Mouse (Mus musculus) frontal cortex, postnatal 36 days (tissue): ENCODE measurements at regions not wholly inside any gene's neighbourhood (a gene's known extent, or its start where the extent isn't known, plus 50 kb on each side); places are given as distances from the start of the nearest gene placed in this dataset.

Experiments used
- DNase-seq, 2 experiments: peaks; one replicate each; pipeline ENCODE4 v3.0.0; 2022; ENCODE audit warnings: low spot score in 2 of 2

DNA sequence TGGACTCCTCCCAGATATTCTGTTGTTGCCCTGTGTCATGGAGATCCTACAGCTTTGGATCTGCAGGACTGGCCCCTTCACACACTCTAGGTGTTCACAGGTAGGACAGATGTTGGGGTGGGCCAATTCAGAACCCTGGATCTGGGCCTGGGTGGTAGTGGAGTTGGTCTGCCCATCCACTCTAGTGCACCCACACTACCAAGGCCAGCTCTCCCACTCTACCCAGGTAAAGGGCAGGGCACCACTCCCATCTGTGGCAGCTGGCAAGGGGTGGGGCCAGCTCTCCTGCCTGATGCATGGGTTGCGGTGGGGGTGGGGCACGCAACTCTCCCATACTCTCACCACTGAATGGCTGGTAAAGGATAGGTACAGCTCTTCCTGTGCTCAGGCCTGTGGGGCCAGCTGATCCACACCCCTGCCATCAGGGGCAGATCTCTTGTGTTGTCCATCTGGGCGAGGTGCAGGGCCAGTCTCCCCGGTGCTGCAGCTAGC lies 76.5 kb downstream of the Gja1 start:
- DNase-seq, result no peak

DNA sequence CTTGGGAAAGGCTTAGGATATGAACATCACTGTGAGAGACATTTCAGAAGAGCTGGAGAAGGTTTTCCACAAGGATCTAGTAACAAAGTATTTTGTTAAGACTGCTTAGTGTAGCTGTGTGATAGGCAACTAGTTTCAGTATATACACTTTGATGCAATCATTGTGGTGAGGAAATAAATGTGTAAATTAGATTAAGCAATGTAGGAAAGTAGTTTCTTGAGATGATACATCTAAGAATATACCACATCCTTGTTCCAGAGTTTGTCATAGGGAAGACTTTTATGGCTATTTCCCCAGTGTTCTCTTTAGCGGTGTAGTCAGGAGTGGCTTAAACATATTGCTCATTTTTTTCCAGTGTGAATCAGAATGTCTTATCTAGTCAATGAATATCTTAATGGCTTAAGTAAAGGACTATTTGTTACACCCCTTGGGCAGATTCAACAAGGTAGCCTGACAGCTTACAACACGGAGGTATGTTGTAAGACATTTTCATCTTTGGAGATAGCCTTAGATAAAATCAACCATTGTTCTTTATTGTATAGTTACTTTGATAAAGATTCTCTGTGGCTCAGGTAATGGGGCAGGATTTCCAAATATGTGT lies 78.8 kb downstream of the Gja1 start:
- no peak for DNase-seq

DNA sequence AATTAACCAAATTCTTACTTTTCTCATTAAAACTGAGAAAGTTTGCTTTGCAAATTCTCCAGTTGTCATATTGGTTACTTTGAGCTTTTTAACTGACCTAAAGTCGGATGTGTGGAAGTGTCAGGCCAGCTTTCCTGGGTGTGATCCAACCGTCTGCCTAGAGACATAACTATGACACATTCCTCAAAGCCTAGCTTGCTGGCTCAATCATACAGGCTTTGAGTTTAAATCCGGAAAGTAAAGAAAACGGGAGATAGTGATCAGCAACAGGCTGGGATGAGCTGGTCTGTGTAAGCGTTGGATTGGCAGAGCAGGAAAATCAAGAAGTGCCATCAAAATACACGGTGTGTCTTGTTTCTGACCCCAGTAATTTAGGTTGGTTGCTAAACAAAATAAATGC lies 91.4 kb downstream of the Gja1 start:
- DNase-seq, result no peak

DNA sequence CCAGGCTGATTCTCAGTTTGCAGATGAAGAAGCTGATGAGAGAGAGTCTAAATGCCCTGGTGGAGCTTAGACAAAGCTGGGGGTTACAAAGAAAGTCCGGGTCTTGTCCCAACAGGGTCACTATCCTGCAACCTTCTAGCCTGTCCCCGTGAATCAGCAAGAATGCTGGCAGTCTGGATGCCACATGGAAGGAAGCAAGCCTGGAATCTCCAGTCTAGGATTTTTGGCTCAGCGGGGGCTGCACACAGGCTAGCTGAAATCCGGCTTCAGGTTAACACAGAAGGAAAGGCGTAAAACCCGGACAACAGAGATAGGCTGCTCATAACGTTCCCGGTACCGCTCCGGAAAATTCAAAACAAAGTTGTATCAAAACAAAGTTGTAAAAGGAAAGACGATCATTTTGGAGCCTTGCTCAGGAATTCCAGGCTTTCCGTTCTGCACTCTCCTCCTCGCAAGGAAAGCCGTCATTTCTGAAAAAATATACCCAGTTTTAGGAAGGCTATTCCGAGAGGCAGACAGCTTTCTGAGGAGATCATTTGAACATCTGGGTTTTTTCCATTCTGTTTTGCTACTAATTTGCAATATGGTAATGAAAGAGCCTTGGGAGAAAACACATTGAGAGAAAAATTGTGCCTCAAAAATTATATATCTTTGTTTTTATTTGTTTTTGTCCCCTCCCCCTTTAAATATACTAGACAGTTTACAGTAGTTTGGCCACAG lies 92.0 kb downstream of the Gja1 start:
- peak; percentile 11 to 13 for DNase-seq

DNA sequence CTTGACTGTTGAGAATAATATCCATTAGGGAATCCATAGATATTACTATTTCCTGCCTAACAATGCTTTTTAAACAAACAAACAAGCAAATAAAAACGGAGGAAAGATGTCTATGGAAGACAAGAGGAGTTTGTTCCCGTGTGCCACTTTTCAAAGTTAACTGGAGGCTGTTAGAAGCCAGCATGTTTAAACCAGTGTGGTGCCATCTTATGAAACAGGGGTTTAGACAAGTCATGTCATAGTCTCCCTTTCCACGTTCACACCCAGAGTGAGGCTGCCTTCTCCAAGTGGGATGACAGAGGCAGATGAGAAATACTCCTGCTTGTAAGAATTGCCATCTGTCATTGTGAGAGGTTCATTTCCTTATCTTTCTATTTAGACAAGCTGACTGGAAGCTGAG lies 92.8 kb downstream of the Gja1 start:
- no peak for DNase-seq

DNA sequence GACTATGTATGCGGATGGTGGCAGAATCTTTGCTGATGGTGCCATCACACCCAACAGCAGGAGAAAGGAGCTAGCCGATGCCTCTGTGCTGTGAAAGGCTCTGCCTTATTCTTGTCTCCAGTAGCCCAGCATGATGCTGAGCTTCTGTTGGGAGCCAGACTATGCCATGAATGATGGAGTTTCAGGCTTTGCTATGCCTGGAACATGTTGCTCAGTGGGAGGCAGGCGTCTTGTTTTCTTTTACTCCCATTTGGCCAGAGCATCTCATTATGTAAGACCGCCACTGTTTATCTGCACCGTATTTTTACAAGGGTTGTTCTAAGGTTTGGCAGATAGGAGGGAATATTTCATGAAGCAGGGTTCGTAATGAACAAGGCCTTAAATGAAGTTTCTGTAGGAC lies 97.8 kb downstream of the Gja1 start:
- DNase-seq, result no peak

DNA sequence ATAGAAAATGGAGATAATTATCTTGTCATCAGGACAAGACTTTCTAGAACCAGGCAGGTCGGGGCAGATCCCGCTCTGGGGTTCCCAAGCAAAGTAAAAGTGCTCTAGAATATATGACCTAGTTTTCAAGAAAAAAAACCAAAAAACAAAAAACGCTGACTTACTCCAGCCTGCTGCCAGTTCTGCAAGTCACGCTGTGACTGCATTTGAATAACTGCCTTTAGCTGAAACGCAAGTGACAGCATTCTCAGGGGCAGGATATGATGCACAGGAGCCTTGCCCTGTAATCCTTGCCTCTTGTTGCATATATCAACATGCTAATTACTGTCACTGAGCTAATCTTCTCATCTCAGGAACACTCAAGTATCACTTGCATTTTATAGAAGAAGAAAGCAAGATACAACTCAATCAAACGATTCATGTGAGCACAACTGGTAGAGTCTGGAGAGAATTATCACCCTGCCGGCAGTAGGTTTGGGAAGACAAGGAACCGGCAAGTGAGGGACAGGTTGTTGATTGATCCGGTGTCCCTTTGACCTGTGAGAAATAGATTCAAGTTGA lies 105.1 kb downstream of the Gja1 start:
- no peak for DNase-seq

DNA sequence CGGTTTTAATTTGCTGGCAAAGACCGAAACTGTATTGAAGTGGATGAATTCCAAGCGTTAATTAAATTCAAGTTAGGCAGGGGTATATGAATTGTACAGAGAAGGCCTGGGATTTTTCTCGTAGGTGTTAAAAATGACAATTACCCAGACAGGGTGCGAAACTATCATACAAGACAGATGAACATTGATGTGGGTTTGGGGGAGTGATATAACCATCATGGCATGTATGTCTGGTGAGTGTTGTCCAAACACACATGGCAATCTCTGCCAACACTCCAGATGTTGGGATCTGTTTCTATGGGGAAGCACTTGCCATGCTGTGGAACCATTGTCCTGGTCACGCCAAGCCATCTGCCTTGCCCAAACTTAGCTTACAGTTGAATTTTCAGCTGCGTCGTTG lies 107.8 kb downstream of the Gja1 start:
- DNase-seq, result no peak

DNA sequence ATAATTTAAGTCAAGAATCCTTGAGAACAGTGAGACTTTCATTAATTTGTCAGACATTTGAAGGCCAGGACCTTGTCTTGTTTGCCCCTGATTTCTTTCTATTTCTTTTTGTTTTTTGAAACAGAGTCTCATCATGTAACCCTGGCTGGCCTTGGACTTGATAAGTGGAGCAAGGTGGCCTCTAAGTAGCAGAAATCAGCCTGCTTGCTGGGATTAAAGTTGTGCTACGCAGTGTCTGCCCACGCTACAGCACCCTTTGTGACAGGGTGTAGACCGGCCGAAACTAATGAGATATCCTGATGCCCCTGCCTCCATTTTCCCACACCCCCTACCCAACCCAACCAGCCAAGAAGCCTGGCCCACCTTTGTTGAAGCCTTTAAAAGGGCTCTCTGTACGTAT lies 108.6 kb downstream of the Gja1 start:
- no peak for DNase-seq

DNA sequence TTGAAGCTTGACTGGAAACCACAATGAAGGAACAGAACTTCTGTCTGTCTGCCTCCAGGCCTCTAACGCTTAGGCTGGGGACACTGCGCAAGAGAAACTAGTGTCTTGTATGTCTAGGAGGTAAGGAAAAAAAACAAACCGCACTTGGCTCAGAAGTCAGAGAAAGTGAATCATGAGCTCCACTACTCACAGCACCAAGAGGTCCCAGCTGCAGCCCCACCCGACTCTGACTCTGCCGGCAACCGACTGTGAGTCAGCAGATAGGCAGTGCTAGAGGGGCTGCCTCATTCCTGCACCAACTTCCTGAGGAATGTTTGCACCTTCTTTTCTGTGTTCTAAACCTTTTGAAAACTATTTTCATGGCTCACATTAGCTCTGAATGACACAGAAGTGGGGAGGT lies 109.5 kb downstream of the Gja1 start:
- no peak for DNase-seq

DNA sequence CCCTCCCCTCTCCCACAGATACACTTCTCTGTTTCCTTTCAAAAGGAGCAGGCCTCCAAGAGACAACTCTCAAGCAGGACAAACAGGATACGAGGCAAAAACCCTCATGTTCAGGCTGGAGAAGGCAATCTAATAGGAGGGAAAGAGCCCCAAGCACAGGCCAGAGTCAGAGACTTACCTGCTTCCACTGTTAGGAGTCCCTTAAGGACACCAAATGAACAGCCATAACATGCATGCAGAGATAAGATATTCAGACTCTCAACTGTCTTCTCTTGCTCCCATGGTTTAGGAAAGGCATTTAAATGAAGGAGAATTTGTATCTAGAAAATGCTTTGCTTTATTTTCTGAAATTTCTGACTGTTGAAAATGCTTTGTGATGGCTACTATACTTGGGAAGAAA lies 116.3 kb downstream of the Gja1 start:
- no peak for DNase-seq

DNA sequence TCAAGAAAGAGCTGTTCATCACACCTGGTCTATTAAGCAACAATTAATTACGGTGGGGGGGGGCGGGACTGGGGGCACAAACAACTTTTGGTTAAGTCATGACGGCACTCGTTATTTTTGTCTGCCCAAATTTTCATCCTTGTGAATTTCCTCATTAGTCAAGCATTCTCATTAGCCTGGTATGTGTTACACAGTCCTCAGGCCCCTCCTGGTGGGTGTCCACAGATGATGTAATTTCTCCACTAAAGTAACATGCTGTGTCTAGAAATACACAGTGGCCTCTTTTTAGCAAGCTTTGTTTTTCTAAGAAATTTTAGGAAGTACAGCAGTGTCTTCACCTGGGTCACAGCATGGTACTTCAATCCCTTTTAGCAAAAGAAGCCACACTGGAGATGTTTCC lies 118.2 kb downstream of the Gja1 start:
- DNase-seq, result no peak

DNA sequence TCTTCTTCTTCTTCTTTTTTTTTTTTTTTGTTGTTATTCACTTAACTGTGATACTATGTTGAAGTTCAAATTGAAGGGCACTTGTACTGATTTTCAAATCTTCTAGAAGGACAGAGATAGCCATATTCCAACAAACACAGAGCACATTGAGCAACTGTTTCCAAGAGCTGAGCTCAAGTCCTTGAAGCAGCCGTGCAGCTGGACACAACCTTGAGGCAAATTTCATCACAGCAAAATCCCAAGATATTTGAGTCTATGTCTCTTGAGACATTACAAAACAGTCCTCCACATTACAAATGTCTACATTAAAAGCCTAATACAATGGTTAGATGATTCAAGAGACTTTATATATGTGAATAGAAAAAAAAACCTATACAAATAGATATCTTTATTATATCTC lies 141.9 kb downstream of the Gja1 start:
- no peak for DNase-seq

DNA sequence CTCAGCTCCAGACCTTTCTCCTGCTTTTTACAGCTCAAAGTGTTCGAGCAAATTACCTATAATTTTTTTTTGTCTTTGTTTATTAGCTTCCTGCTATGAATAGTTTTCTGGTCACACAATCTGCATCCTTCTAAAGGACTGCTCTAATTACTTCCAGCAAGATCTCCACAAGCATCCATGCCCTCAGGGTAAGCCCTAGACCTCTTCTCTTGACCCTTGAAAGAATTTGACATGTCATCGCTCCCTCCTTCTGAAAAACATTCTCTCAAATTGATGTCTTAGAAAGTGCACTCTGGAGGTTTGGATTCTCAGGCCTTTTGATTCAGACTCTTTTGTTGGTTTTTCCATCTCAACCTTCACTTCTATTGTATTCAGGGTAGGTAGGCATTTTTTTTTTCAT lies 148.7 kb downstream of the Gja1 start:
- DNase-seq, result no peak

DNA sequence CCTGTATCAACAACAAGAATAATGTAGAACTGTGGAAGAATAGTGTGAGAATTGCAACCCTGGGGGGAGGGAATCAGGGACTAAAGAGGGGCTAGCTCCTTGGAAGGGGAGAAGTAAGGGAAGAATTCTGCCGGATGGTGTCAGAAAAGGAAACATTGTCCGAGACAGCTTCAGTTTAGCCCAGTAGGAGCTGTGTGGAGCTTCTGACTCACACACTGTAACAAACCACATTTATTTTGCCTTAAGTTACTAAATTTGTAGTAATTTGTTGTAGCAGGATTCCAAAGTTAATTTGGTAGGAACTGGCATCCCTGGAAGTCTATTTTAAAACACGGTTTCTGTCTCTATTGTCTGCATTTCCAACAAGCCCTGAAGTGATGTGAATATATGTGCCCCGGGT lies 160.0 kb downstream of the Gja1 start:
- DNase-seq, result no peak

DNA sequence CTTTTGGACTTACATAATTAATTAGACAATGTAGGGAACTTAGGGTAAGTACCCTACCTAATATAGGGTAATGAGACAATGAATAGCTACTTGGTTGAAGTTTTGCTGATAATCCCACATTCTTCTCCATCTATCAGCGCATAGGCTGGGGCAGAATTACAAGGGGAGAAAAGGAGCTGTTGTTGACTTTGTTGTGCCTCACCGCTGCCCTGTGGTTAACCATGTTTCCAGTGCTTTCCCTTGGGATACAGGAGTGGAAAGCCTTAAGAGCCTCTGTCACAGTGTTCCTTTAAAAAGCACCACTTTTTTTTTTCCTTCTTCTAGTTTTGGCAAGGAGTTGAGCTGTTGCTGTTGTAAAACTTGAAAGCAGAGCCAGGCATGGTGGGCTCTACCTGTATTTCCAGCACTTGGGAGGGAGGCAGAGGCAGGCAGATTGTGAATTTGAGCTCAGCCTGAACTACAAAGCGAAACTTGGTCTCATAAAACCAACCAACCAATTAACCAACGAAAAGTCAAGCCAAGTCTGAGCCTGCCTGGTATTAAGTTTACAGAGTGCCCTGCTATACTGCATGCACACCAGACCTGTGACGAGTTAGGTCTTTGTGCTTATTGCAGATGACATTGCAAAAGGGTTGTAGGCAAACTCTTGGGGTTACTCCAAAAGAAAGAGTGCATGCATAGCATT lies 162.8 kb downstream of the Gja1 start:
- no peak for DNase-seq

DNA sequence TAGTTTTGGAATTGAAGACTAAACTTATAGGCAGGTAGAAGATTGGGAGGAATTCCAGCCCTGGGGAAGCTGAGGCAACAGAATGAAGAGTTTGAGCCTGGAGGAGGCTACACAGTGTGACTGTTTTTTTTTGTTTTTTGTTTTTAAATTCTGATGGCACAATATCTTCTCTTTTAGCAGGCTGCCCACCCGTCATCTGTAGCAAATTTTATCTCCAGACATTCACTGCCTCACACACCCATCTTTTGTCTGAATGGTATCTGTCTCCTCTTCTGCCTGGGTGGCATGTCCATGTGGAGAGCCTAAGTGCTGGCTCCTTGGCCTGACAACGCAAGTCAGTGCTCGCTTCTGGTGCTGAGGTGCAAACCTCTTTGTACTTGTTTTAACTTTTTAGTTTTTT lies 165.0 kb downstream of the Gja1 start:
- no peak for DNase-seq

DNA sequence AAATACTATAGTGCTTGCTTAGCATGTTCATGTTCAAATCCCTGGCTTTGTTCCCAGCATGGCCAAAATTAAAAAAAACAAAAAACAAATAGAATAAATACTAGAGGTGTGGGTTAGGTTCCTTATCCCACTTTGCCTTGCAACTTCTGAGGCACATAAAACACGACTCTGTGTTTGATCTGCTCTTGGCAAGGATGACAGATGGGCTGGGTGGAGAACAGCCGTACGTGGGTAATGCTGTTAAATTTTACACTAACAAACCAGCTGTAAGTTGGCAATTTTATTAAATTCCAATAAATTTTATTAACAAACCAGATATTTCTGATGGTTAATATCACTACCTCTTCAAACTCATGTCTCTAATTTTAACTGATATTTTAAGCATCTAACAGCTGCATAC lies 168.9 kb downstream of the Gja1 start:
- no peak for DNase-seq

DNA sequence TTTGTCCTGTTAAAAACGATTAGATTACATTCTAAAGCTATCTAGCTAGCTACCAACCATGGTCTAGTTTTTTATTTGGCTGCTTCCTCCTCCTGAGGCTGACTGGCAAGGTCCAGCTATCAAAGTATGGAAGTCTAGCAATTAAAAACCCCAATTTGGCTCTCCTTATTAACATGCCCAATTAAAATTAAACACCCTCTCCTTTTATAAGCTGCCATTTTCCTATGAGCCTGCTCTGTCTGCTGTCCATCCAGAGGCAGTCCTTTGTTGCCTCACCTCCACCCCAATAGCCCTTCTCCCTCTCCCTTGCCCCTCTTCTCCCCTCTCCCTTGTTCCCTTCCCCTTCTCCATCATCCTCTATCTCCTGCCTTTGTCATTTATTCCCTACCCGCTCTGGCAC lies 169.7 kb downstream of the Gja1 start:
- DNase-seq, result no peak

DNA sequence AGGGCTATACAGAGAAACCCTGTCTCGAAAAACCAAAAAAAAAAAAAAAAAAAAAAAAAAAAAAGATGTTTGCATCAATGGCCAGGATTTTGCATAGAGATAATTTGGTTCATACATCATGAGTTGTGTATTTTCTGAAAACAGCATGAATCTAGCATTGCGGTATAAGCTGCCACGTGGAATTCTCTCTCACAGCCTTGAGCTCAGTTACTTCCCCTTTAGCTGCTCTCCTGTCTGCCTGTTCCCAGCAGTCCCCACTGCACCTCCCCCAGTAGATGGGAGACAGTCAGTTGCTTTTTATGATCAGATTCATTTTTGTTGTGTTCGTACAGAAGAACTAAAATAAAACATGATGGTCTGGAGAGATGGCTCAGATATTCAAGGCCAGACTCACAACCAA lies 170.7 kb downstream of the Gja1 start:
- DNase-seq, result no peak

DNA sequence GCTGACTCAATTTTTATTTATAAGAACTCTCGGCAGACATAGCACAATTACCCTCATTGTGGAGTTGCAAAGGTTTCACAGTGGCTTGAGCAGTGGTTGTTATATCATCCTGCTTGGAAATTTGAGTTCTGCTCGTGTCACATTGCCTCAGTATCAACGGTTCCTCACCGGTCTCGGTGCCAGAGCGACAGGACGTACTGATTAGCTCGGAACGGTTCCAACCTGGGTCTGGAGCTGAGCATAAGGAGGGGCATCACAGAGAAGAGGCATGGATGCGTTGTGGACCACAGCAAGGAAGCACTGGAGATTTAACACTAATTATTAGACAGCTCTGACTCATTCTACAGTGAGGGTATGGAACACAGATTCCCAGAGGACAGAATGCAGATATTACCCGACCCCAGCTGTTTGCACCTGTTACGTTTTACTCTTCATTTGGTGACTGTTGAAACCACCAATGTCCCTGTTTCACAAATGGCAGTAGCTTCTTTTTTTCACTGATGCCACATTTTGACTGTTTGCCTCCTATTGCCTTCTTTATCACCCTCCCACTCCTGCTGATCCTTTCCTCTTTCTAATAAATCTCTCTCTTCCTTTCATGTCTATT lies 189.8 kb downstream of the Gja1 start:
- DNase-seq, result no peak

DNA sequence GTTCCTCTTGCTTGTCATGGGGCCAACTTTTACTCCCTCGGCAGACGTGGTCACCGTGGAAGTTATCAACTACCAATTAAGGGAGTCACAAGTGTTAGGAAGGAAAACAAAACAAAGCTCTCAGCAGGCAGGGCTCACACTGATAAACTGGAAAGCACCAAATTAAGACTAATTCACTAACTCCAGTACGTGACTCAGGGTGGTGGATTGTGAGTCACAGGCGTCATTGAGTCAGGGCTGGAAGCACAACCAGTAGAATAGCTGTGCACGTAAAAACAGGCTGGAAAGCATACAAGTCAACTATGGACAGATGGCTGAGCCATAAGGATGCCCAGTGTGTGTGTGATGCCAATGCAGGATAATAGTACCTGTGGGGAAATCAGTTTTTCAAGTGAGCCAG lies 204.9 kb downstream of the Gja1 start:
- peak; percentile 3 to 6 for DNase-seq

DNA sequence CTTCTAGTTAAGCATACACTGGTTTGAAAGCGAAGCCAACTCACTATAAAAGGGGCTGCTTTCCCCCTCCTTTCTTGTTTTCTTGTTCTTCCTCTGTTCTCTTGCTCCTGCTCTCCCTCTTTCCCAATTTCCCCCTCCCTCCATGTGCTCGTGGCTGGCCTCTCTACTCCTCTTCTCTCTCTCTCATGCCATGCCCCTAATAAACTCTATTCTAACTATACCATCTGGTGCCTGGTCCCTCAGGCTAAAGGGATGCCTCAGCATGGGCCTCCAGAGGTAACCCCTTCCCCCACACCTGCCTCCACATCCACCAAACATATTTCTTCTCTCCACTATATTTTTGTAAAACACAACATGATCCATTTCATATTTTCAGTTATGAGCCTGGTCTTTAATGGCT lies 210.1 kb downstream of the Gja1 start:
- no peak for DNase-seq
